Mouse (Mus musculus) heart, embryonic 10.5 days (tissue): ENCODE measurements around the gene Scarf2. TPM values are rescaled to one million over a fixed set of nuclear protein-coding genes. Genes with fewer than 3 reads are reported as not detected.

Experiments
- DNase-seq: peaks from one replicate; pipeline ENCODE4 v3.0.0-alpha.2; 2017; ENCODE audit warnings: low spot score
- H3K27ac ChIP-seq: fragments of 300-500 bp; sonication (generic); 2 replicates; pipeline ENCODE4 v1.5.1; 2016; ENCODE audit warnings: mild to moderate bottlenecking
- H3K27me3 ChIP-seq: fragments of 300-500 bp; sonication (generic); 2 replicates; pipeline ENCODE4 v1.6.1; 2016; ENCODE audit warnings: mild to moderate bottlenecking; ENCODE audit not compliant: poor library complexity, insufficient read depth, severe bottlenecking
- H3K36me3 ChIP-seq: fragments of 300-500 bp; sonication (generic); 2 replicates; pipeline ENCODE4 v1.6.1; 2016; ENCODE audit warnings: mild to moderate bottlenecking, moderate library complexity
- H3K4me1 ChIP-seq: fragments of 300-500 bp; sonication (generic); 2 replicates; pipeline ENCODE4 v1.6.1; 2016; ENCODE audit warnings: mild to moderate bottlenecking
- H3K4me3 ChIP-seq: fragments of 300-500 bp; sonication (generic); 2 replicates; pipeline ENCODE4 v1.5.1; 2016; ENCODE audit warnings: mild to moderate bottlenecking, moderate library complexity
- H3K9me3 ChIP-seq: fragments of 300-500 bp; sonication (generic); 2 replicates; pipeline ENCODE4 v1.6.1; 2016; ENCODE audit warnings: mild to moderate bottlenecking, moderate library complexity
- whole genome bisulfite sequencing: fragments of 180-500 bp; shearing (Covaris S2); methylation state at CpG from one replicate; pipeline ENCODE4 v1.1.7; 2016; 5-methylcytosine and 5-hydroxymethylcytosine counted together
- polyA plus RNA-seq: library from polyadenylated mRNA; unstranded; fragments of >200 nt; fragmentation: Nextera tagmentation; extraction: Ambion mirVana; gene quantifications from 2 replicates; pipeline ENCODE4 v1.2.1, GENCODE M21; 2016

Scarf2 gene
- polyA plus RNA-seq, 1 experiment from 2014 or later: 12.9 TPM

- no peak overlapping the region for H3K27ac ChIP-seq
- no peak for DNase-seq
- H3K9me3 ChIP-seq: no peaks in the 10 kb centered on the region
- WGBS: 77% methylated on average over 8 of the region's 8 CpGs
- H3K4me3 ChIP-seq: no peak overlapping the region
- H3K27me3 ChIP-seq: peaks cover 62% of the 10 kb centered on the region
- H3K36me3 ChIP-seq: no peaks in the 10 kb centered on the region
- peaks cover 21% of the 10 kb centered on the region for H3K4me1 ChIP-seq
Observed at GRCm38 (mm10) chr16:17816528-17816927, 19.4 kb downstream of the Scarf2 start.

DNA sequence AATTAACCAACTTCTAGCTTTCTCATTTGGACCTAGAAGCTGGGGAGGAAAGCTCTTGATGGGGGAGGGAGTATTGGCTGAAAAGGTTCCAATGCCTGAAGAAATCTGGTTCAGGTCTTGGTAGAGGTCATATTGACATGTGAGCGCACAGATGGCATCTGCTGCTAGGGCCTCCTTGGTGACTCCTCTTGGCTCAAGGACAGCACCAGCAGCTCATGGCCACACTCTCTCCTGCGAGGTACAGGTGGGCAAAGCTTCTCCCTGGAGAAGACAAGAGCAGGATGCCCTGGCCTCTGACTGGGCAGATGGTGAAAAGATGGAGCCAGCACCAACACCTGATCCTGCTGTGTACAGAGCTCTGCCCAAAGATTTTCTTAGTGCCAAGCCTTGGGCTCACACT, 29.4 kb downstream of the Scarf2 start:
- Histone ChIP-seq H3K9me3 (no peaks in the 10 kb centered on the region), H3K36me3 (no peaks in the 10 kb centered on the region), H3K27me3 (peaks cover 56% of the 10 kb centered on the region), H3K4me1 (no peaks in the 10 kb centered on the region), H3K4me3 (no peak overlapping the region), H3K27ac (no peak overlapping the region)
- WGBS: 77% methylated on average over 2 of the region's 2 CpGs
- no peak for DNase-seq

DNA sequence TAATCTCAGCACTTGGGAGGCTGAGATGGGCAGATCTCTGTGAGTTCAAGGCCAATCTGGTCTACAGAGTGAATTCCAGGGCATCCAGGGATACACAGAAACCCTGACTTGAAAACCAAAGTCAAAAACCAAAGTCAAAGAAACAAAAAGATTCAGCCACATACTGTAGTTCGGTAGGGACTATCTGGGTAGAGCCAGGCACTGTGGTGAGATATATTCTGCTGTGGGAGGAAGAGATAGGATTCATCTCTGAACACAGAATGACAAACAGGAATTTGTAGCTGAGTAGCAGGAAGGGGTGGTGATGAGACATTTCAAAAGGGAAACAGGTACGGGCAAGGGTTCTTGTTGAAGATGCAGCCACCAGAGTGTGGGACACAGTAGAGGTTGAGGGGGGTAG, 31.1 kb downstream of the Scarf2 start:
- H3K27ac ChIP-seq: no peak overlapping the region

GRCm38 (mm10) chr16:17828867-17829266, 31.8 kb downstream of the Scarf2 start:
- Histone ChIP-seq H3K27ac (no peak overlapping the region), H3K36me3 (no peaks in the 10 kb centered on the region), H3K4me1 (peaks cover 11% of the 10 kb centered on the region), H3K27me3 (peaks cover 76% of the 10 kb centered on the region), H3K4me3 (no peak overlapping the region), H3K9me3 (no peaks in the 10 kb centered on the region)
- WGBS: 61% methylated on average over 3 of the region's 3 CpGs
- no peak for DNase-seq

More for the DNA sequence above, 31.1 kb downstream of the Scarf2 start:
- no peak for DNase-seq
- Histone ChIP-seq H3K27me3 (peaks cover 73% of the 10 kb centered on the region), H3K4me1 (peaks cover 5% of the 10 kb centered on the region), H3K9me3 (no peaks in the 10 kb centered on the region), H3K36me3 (no peaks in the 10 kb centered on the region), H3K4me3 (no peak overlapping the region)
- WGBS: 62% methylated on average over 2 of the region's 2 CpGs

- H3K36me3 ChIP-seq: no peaks in the 10 kb centered on the region
- H3K27ac ChIP-seq: no peak overlapping the region
- H3K4me3 ChIP-seq: no peak overlapping the region
- H3K9me3 ChIP-seq: no peaks in the 10 kb centered on the region
- no peak for DNase-seq
- H3K4me1 ChIP-seq: peaks cover 19% of the 10 kb centered on the region
- WGBS: 67% methylated on average over 10 of the region's 10 CpGs
- H3K27me3 ChIP-seq: peaks cover 93% of the 10 kb centered on the region
Observed at GRCm38 (mm10) chr16:17830385-17831178, 33.5 kb downstream of the Scarf2 start.

DNA sequence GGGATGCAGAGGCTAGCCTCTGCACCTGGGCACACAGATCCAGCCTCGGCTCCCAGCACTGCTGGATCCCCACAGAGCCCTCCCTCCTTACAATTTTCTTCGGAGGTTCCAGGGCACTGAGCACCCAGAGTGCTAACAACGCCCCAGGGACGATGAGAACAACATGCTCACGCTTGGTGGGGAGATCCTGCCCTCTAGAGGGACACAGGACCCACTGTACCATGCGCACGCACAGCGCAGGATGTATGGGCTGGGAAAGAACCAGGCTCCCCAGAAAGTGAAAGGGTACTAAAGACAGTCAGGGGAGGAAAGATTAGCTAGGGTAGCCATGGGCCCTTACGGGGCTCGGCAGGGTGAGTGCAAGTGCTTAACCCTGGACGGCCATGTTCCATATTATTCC, 34.7 kb downstream of the Scarf2 start:
- Histone ChIP-seq H3K4me1 (peaks cover 19% of the 10 kb centered on the region), H3K27ac (no peak overlapping the region), H3K27me3 (peaks cover 100% of the 10 kb centered on the region), H3K4me3 (no peak overlapping the region), H3K9me3 (no peaks in the 10 kb centered on the region), H3K36me3 (no peaks in the 10 kb centered on the region)
- WGBS: 18% methylated on average over 11 of the region's 11 CpGs
- no peak for DNase-seq

DNA sequence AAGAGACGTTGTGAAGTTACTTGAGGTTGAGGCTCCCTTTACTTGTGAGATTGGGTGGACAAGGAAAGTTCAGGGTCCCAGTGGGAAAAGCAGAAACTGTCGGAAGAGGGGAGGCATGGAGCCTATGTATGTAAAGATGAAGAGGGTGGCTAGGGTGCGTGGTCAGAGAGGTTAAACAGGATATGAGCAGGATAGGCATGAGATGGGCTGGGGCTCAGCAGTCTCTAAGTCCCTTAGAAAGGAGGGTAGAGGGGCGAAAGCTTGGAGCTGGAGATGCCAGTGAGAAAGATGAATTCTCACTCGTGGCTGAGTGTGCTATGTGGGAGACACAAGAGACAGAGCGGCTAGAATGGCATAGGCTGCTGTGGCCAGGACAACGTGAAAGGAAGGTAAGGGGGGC, 35.7 kb downstream of the Scarf2 start, which contains the start of gene B830017H08Rik:
TSS of gene B830017H08Rik (plus strand) at position 301 of the 400 bp plus-strand sequence.
- Histone ChIP-seq H3K4me1 (peaks cover 19% of the 10 kb centered on the region), H3K27ac (peak within 1 kb of the TSS; percentile 78), H3K36me3 (no peaks in the 10 kb centered on the region), H3K9me3 (no peaks in the 10 kb centered on the region), H3K4me3 (peak within 1 kb of the TSS; percentile 78), H3K27me3 (peaks cover 100% of the 10 kb centered on the region)
- 29% methylated on average over 7 of the region's 7 CpGs for WGBS
- no peak for DNase-seq

- Histone ChIP-seq H3K4me3 (peak overlapping the region; percentile 78), H3K9me3 (no peaks in the 10 kb centered on the region), H3K27me3 (peaks cover 100% of the 10 kb centered on the region), H3K27ac (peak overlapping the region; percentile 78), H3K36me3 (no peaks in the 10 kb centered on the region), H3K4me1 (peaks cover 19% of the 10 kb centered on the region)
- no peak for DNase-seq
- WGBS: 1% methylated on average over 37 of the region's 37 CpGs
Observed at GRCm38 (mm10) chr16:17833321-17833680, 36.2 kb downstream of the Scarf2 start.

DNA sequence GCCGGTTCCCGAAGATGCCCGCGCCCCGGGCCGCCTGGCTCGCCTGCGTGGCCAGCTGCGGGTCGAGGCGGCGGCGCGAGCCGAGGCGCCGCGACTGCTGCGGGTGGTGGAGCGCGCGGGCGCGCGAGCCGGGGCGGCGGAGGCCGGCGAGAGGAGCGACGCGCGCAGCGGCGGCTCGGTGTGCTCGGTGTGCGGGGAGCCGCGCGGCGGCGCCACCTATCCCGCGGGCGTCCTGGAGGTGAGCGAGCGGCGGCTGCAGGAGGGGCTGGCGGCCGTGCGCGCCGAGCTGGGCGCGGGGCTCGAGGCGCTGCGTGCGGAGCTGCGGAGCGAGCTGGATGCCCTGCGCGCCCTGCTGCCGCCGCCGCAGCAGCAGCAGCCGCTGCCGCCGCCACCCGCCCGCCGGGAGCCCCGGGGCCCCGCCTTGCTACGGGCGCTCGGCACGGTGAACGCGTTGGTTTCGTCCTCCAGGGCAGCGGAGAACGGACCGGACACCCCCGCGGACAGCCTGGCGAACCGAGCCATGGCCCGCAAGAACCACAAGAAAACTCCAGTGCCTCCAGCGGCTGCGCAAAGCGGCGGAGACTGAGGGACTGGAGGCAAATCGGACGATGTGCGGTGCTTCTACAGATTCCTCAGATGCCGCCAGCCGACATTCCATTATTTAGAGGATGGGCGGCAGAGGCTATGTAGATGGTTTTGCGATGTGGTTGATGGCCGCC, 36.8 kb downstream of the Scarf2 start:
- Histone ChIP-seq H3K36me3 (no peaks in the 10 kb centered on the region), H3K4me1 (peaks cover 19% of the 10 kb centered on the region), H3K27ac (peak overlapping the region; percentile 78), H3K4me3 (peak overlapping the region; percentile 78), H3K9me3 (no peaks in the 10 kb centered on the region), H3K27me3 (peaks cover 98% of the 10 kb centered on the region)
- under 1% methylated on average over 103 of the region's 103 CpGs for WGBS
- no peak for DNase-seq

- Histone ChIP-seq H3K36me3 (no peaks in the 10 kb centered on the region), H3K4me3 (peak overlapping the region; percentile 78), H3K4me1 (peaks cover 19% of the 10 kb centered on the region), H3K27ac (no peak overlapping the region), H3K9me3 (no peaks in the 10 kb centered on the region), H3K27me3 (peaks cover 91% of the 10 kb centered on the region)
- WGBS: 42% methylated on average over 7 of the region's 7 CpGs
- no peak for DNase-seq
Observed at GRCm38 (mm10) chr16:17834543-17834942, 37.5 kb downstream of the Scarf2 start.

DNA sequence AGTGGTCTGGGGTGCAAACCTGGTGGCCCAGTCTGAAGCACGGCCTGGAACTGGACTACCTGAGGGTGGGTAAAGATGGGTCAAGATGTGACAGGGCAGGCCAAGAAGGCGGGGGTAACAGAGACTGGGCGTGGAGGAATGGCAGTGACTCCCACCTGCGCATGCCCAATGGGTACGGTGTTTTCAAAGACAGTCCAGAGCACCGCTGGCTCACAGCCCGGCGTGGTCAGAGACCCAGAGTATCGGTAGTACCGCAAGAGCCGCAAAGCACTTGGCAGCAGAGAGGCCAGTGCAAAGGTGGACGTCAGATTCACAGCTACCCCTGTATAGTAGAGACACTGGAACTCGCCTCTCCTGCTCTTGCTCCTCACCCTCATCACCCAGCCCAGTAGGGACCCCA, 38.4 kb downstream of the Scarf2 start:
- peaks cover 19% of the 10 kb centered on the region for H3K4me1 ChIP-seq
- peaks cover 7% of the 10 kb centered on the region; the same call in 1 of the 2 replicates for H3K36me3 ChIP-seq
- H3K27me3 ChIP-seq: peaks cover 82% of the 10 kb centered on the region
- no peaks in the 10 kb centered on the region for H3K9me3 ChIP-seq
- no peak overlapping the region for H3K27ac ChIP-seq
- 55% methylated on average over 13 of the region's 13 CpGs for WGBS
- no peak overlapping the region for H3K4me3 ChIP-seq
- DNase-seq: no peak

DNA sequence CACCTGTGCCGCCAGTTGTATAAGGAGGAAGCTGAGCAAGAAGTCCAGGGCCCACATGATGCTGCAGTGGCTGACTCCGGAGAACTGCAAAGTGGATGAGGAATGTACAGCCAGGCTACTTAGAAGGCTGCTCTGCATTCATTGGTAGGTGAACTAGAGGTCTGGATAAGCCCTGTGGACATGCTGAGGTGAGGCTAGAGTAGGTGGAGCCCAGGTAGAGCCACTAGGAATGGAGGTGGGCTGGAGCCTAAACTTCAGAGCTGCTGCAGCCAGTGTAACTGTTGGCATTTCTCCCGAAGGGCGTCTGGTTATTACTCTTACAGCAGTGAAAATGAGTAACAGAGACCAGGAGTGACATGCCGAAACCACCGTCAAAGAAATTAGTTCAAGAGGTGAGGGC, 41.0 kb downstream of the Scarf2 start, which contains the start of gene Car15:
TSS of gene Car15 (minus strand) at position 314 of the 400 bp plus-strand sequence.
- H3K4me3 ChIP-seq: no peak within 1 kb of the TSS
- H3K27me3 ChIP-seq: peaks cover 56% of the 10 kb centered on the region
- peaks cover 17% of the 10 kb centered on the region for H3K4me1 ChIP-seq
- WGBS: 76% methylated on average over 6 of the region's 6 CpGs
- H3K36me3 ChIP-seq: peaks cover 32% of the 10 kb centered on the region
- no peak for DNase-seq
- no peaks in the 10 kb centered on the region for H3K9me3 ChIP-seq
- no peak within 1 kb of the TSS for H3K27ac ChIP-seq

DNA sequence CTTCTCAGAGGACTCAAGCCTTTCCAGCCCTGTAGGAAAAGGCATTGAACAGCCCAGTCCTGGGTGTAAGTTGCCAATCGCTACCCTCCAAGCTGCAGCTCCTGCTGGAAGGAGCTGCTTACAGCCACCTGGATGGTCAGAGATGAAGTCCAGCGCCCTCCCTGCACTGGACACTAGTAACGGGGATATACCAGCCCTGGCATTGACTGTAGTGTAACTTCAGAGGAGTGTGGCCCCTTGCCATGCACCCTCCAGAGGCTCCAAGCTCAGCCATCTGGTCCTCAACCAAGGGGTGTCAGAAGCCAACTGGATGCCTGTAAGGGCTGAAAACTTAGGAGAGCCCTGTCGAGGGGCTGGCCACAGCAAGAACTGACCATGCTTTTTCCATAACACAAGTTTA, 42.9 kb downstream of the Scarf2 start:
- H3K4me3 ChIP-seq: no peak overlapping the region
- no peaks in the 10 kb centered on the region; the same call in 1 of the 2 replicates for H3K4me1 ChIP-seq
- no peaks in the 10 kb centered on the region for H3K9me3 ChIP-seq
- H3K27ac ChIP-seq: no peak overlapping the region
- peaks cover 51% of the 10 kb centered on the region for H3K36me3 ChIP-seq
- no peak for DNase-seq
- peaks cover 37% of the 10 kb centered on the region for H3K27me3 ChIP-seq
- WGBS: 84% methylated on average over 4 of the region's 4 CpGs
